Mouse (Mus musculus): ENCODE measurements around the gene Acot5.

The Acot5 gene

GRCm38 (mm10) chr12:84119584-84119983 is 50.5 kb downstream of the Acot5 start:
- DNase-seq (ENCODE audit: low read depth, low spot score) = no peak

All from c-Kit-negative CD71-positive TER-119-positive erythroid progenitor cells, embryonic 14.5 days (primary cell).